Mouse (Mus musculus) ovary, adult 18-20 months (tissue): ENCODE results near the gene Ift22.
"Not testable (repeated sequence)": the region's sequence is repeated elsewhere in the genome, so short reads cannot be mapped to it uniquely, and the experiment has no call there.

Experiments
- DNase-seq: peaks from one replicate; pipeline ENCODE4 v3.0.0; 2022; ENCODE audit warnings: low spot score, mixed read lengths

Gene Ift22

DNA sequence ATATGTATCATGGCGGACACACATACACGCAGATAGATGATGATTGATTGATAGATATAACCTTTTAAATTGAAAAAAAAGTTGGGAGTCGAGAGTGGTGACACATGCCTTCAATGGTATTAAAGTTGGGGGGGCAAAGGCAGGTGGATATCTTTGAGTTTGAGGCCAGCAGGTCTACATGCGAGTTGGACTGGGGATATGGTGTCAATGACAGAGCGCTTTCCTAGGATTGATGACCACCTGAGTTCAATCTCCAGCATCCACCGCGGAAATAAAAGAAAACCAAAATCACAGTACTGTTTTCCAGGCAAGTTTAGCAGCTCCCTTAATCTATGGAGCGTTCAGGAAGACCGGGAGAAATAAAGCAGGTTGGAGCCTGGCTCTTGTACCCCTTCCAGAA lies 363 bp upstream of the Ift22 start:
- DNase-seq, result no peak

DNA sequence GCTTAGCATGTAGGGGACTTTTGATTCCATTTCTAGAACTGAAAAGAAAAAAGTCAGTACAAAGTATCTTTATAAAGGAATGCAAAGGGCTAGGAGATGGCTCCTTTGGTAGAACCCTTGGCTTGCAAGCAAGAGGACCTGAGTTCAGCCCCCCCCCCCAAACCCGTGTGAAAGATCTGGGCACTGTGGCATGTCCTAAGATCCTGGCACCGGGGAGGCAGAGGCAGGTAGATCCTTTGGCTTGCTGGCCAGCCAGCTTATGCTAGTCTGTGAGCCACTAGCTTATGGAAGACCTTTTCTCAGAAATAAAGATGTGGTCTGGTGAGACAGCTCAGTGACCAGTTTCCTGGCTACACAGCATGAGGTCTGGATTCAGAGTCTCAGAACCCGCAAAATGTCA lies 6.2 kb downstream of the Ift22 start:
- no peak for DNase-seq

DNA sequence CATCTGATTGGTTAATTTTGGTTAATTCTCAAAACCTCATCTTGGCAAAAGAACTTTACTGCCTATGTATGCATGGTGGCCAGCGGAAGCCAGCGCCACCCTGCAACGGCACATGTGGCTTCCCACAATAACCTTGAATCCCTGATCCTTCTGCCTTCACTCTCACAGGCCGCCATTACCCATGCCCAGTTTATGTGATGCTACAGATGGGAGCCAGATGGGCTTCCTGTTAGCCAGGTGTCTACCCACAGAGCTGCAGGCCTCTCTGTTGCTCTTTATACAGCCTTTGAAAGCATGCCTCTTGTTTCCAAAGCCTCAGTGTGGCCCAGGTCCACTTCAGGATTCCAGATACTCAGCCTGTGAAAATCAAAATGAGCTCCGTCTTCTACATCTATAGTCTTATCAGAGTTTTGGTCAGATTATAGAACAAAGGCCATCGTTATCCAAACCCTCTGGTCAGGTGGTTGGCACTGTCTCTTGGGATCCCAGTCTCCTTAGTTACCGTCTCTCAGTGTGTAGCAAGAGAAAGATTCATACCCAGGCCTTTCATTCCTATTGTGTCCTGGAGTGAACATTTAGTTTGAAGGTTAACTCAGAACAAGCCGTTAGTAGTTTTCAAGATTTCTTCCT lies 9.8 kb downstream of the Ift22 start:
- DNase-seq, result no peak

GRCm38 (mm10) chr5:136918655-136919472 lies 10.9 kb downstream of the Ift22 start:
- DNase-seq, result peak; percentile 44

DNA sequence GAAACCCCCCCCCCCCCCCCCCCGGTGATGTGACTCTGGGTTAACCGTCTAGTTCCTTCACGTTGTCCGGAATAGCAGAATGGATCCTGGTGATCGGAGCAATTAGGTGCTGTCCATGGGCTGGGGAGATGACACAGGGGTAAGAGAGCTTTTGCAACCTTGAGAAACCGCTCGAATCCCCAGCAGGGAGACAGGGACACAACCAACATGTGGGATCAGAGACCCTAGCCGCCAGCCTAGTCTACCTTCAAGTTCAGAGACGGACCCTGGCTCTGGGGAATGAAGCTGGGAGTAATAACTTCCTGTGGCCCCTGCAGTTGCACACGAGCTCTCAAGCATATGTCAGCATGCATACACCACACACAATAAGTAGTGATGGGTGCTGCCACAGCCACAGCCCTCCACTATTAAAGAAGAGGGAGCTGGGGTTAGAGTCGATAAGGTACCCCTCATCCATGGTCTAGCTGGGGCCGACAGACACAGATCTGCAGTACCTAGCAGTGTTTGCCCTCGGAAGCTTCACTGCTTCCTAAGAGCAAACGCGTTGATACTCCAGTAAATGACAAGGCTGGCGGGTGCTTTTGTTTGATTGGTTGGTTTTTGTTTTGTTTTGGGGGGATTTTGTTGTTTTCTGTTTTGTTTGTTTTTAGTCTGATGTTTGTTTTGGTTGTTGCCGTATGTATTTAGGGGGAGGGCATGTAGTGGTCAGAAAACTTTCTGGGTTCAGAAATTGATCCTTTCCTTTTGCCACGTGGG lies 11.8 kb downstream of the Ift22 start:
- no peak for DNase-seq

DNA sequence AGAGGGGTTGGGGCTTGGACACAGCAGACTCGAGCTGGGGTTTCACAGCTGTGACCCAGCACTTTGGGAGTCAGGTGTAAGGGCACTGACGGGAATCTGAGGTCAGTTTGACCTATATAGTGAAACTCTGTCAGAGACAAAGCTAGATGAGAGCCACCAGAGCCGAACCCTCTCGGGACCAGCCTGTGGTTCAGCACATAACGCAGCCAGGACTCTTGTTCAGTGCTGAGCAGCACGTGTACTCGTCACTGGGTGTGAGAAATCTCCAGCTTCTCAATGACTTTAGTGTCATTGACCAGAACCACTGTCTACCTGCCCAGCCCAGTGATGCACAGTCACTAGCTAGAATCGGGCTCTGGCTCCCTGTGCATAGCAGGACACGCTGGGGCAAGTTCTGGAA lies 14.9 kb downstream of the Ift22 start:
- no peak for DNase-seq

DNA sequence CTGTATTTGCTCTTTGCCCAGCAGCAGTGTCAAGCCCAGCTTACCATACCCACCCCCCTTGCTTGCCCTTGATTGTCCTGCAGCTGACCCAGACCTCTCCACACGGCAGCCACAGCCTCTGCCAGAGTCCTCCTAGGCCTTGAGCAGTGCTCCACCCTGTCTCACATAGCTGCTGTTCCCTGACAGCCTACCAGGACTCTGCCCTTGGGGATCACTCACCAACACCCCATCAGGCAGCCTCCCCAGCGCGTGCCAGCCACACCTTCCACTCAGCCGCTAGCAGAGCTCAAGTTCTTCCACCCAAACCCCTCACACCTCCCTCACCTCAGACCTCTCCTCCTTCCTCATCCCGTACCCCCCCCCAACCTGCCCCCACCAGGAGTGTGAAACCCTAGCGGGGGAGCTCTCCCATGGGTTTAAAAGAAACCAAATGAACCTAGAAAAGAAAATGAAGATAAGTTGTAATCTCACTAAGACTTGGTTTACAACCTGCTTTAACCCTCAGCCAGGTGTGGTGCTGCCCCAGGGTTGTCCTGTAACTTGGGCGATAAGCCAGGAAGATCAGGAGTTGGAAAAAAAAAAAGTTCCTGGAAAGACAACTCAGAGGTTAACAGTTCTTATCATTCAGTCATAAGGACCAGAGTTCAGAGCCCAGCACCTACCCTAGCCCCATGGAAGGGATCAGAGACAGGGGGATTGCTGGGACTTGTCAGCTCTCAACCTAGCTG lies 16.0 kb downstream of the Ift22 start:
- DNase-seq, result no peak

GRCm38 (mm10) chr5:136929073-136929472 lies 21.1 kb downstream of the Ift22 start:
- DNase-seq, result peak; percentile 46

- DNase-seq, result no peak
Measured at GRCm38 (mm10) chr5:136931896-136932295, 23.9 kb downstream of the Ift22 start.

DNA sequence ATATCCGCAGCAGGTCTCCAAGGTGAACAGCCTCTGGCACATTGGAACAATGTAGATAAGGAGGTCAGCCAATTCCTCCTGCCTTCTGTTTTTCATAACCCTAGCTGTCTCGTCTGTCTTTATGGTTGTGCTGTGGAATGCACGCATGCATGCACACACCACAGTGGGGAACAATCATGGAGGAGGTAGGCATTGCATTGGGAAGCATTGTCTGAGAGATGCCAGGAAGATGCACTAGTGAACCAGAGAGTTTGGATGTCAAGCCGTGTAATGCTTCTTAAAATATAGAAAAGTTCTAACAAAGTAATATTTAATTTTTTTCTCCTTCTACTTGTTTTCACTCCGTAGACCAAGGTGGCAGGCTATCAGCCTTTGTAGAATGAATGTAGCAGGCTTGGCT lies 25.0 kb downstream of the Ift22 start:
- DNase-seq, result no peak

GRCm38 (mm10) chr5:136933930-136934329 lies 26.0 kb downstream of the Ift22 start:
- no peak for DNase-seq

DNA sequence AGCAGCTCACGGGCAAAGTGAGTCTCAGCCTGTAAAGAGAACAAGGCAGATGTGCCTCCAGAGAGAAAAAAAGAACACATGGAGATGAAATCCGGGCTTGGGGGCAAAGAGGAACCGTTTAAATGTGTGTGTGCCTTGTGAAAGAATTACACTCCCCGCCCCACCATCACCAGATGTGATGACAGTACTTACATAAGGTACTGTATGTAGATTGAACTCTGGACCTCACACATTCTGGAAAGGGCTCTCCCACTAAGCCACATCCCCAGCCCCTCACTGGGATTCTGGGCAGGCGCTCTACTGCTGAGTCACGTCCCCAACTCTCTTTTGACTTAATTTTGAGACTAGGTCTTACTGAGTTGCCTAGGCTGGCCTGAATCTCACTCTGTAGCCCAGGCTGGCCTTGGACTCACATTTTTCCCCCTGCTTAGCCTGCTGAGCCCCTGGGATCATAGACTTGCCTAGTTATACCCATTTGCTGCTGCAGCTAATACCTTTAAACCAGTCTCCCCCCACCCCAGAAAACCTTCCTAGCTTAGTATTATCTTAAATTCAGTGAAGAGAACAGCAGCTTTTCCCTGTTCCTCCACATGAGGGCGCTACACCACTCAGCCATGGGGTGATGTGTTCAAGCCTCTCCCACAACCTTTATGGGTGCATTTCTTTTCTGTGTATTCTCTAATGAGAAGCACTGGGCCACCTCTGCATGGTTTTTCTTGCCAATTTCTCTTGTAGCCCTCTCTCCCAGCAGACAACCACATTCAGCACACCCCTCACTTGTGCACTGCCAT lies 28.1 kb downstream of the Ift22 start:
- DNase-seq, result no peak

DNA sequence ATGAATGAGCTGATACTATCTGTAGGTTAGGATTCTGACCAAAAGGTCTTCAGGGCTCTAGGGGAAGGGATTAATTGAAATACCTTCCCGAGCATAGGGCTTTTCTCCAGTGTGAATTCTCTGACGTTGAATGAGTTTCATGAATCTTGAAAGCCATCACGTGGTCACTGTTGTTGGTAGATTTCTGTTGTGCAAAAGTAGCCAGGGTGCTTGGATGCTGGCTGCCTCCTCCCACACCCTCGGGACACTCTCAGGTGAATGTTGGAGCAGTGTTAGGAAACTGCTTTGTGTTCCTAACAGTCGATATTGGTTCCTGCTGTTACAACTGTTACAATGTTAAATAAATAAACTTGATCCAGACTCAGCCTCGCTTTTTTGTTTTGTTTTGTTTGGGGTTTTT lies 28.8 kb downstream of the Ift22 start:
- DNase-seq, result no peak

DNA sequence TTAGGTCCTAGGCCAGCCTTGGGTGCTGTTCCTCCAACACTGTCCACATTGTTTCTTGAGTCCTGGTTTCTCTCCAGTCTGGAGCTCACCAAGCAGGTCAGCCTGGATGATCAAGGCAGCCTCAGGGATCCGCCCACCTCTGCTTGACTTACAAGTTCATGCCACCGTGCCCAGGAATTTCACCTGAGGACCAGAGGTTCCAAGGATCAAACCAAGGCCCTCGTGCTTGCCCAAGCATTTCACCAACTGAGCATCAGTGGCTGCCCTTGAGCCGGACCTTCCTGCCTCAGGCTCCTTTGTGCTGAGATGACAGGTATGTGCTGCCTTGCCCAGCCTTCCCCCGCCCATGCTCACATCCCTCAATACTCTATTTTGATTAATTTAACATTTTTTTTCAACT lies 29.7 kb downstream of the Ift22 start:
- DNase-seq, result no peak

GRCm38 (mm10) chr5:136939284-136939683 lies 31.3 kb downstream of the Ift22 start:
- DNase-seq, result no peak

DNA sequence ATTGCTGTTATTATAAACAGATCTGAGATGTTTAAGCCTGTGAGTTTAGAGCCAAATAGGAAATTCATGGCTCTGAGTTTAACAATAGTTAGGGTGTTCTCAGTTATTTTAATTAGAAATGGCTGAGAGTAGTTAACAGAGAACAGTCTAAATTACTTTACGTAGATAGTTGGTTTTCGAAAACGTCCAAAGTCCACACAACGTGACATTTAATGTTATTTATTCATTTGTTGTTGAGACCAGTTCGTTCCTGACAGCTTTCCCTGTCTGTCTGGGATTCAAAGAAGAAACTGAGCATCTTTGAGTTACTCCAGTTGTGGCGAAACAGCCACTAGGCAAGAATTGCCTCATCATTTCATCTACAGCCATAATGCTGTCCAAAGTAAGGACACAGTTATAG lies 32.1 kb downstream of the Ift22 start:
- DNase-seq, result not testable (repeated sequence)

DNA sequence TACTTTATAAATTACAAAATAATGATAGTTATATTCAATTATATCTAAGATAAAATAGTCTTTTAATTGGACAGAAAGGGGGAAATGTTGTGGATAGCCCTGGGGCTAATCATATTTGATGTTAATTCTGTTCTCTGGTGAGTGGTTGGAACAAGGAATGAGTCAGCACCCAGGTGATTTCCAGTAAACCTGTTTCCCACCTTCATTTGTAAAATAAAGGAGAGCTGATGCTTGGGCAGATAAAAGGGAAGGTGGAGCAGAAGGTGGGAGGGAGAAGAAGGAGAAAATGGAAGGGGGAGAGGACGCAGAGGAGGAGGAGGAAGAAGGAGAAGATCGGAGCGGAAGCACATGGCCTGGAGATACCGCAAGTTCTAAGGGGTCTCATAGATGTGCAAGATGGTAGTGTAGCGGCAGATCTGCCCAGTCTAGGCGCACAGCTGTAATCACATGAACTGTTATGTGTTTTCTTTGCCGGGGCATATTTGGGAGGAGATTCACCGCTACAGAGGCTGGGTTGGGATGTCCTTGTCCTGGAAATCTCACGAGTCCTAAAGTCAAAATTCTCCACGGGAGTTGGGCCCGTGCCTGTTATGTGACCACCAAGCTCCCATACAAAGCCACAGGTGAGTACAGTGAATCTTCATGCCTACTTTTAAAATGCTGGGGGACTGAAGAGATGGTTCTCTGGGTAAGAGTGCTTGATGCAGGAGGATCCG lies 33.1 kb downstream of the Ift22 start:
- no peak for DNase-seq

DNA sequence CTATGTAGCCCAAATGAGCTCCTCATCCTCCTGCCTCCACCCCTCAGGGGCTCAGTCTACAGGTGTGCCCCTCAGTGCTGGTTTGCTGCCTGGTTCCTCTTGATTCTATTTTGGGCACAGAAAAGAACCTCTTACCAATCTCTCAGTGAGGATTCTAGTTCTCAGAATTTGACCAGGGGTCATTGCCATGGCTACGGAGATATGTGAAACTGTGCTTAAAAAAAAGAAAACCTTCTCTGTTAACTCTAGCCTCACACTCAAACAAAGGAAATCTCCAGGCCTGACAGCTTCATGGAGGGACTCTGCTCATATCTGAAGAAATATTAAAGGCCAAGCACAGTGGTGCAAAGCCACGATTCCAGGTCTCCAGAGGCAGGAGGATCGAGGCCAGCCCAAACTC lies 34.8 kb downstream of the Ift22 start:
- no peak for DNase-seq

GRCm38 (mm10) chr5:136943382-136943781 lies 35.4 kb downstream of the Ift22 start:
- DNase-seq, result no peak

DNA sequence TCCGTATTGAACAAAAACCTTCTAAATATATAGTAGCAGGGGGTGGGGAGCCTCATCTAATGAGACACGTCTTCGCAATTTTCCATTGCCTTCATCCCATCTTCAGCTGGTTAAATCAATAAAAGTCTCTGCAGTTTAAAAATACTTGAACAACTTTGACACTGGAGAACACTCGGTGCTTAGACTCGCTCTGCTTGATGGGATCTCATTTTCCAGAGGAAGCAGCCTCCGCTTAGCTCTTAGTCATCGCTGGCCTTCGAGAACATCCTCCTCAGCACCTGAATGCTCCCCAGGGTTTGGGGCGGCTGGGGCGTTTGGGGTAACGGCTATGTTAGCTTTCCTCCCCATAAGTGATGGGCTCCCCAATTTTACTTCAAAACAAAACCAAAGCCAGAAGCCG lies 37.1 kb downstream of the Ift22 start:
- DNase-seq, result no peak

- no peak for DNase-seq
Measured at GRCm38 (mm10) chr5:136947874-136948273, 39.9 kb downstream of the Ift22 start.
